Comparison of ENCODE assay signal across 11 mouse cellular contexts in genomic region chr10:84435930-84436329, GRCm38 (mm10). TPM values are rescaled to one million over a fixed set of nuclear protein-coding genes. Genes with fewer than 3 reads are reported as not detected.
DNase-seq lines count a peak whose midpoint lies in the region; ATAC-seq and TF ChIP-seq lines count a peak whose summit lies in the region.
"Had no signal": no experiment of that assay in that cellular context is flagged by ENCODE, and none has a peak within 500 bp of the region (broad histone marks: within the 10 kb centered on the region; RNA-seq: fewer than 3 reads in every experiment).

No protein-coding gene starts in this region.

- peaks cover 45% of the 10 kb centered on the region for H3K4me1 ChIP-seq in hindbrain, embryonic 12.5 days

- peak overlapping the region; percentile 29; the same call in 1 of the 2 replicates for H3K27ac ChIP-seq in left cerebral cortex, adult 2 months
- no peak overlapping the region for H3K27ac ChIP-seq in hindbrain, embryonic 12.5 days
- H3K27ac ChIP-seq: lung, embryonic 15.5 days had no signal

- H3K9me3 ChIP-seq in hindbrain, embryonic 12.5 days (replicated peaks), result no peaks in the 10 kb centered on the region
- H3K9me3 ChIP-seq: lung, embryonic 15.5 days had no signal

- 61% methylated on average over 11 of the region's 11 CpGs for WGBS in hindbrain, embryonic 12.5 days

- peak overlapping the region; percentile 3 for H3K4me2 ChIP-seq in hindbrain, embryonic 12.5 days (replicated peaks)
- H3K4me2 ChIP-seq: lung, embryonic 15.5 days had no signal

- no peak for ATAC-seq in hindbrain, embryonic 12.5 days (ENCODE audit: low FRiP score)

- peak overlapping the region; percentile 92; the same call in 1 of the 2 replicates for H3K4me3 ChIP-seq in left cerebral cortex, adult 2 months
- no peak overlapping the region for H3K4me3 ChIP-seq in hindbrain, embryonic 12.5 days
- H3K4me3 ChIP-seq: lung, embryonic 15.5 days had no signal

- H3K36me3 ChIP-seq in hindbrain, embryonic 12.5 days, result peaks cover 21% of the 10 kb centered on the region
- H3K36me3 ChIP-seq: lung, embryonic 15.5 days had no signal

- peak; percentile 28 for DNase-seq in cerebellum, adult 8-10 months
- no peak for DNase-seq in cerebellum, adult 11-12 months
- no peak for DNase-seq in left cerebral cortex, adult 2 months (ENCODE audit: extremely low spot score in 1 of 2, low spot score in 2 of 2)
- DNase-seq in left cerebral cortex, postnatal 4 days, result no peak
- peak; percentile 52 for DNase-seq in retina, embryonic 14.5 days (ENCODE audit: low spot score)
- no peak for DNase-seq in kidney, postnatal 36 days
- DNase-seq in kidney, adult 9 months, result no peak
- DNase-seq: kidney, postnatal 4 days; spleen, adult 18-20 months had no signal

- intact Hi-C loops in left cerebral cortex, adult 2 months (cut with DNase I), result loop anchor here (5.0 to 10.0 kb wide), 2 partner anchors 209 to 271 kb away; no protein-coding TSS in a partner anchor
- intact Hi-C loops in left cerebral cortex, postnatal 4 days (cut with DNase I), result loop anchor here (5.0 to 10.0 kb wide), 4 partner anchors 44 to 614 kb away; no protein-coding TSS in a partner anchor

- H3K9ac ChIP-seq in hindbrain, embryonic 12.5 days, result no peak overlapping the region
- H3K9ac ChIP-seq: lung, embryonic 15.5 days had no signal

- no peak for TF ChIP-seq CTCF in left cerebral cortex, adult 2 months (IDR thresholded peaks at IDR 0.05)

- no peaks in the 10 kb centered on the region for H3K27me3 ChIP-seq in hindbrain, embryonic 12.5 days
- H3K27me3 ChIP-seq: lung, embryonic 15.5 days had no signal

RNA-seq across cellular contexts. Expression of gene Nuak1, which starts 4.5 kb away (rescaled TPM):
- total RNA-seq in left cerebral cortex, adult 2 months (2021), result 10 to 100 TPM; 72.9 to 87.5 TPM
- 10 to 100 TPM; 51.7 to 53.0 TPM for total RNA-seq in left cerebral cortex, postnatal 4 days (2021)
- polyA plus RNA-seq in hindbrain, embryonic 12.5 days (2016; fragmentation: Nextera tagmentation; extraction: Ambion mirVana), result 4.6 and 4.9 TPM in 2 replicates

Comparison
In these comparisons a context has a peak if more than half of its experiments do, and no peak if none do; other contexts are left out.
1. DNase-seq: peak in cerebellum, adult 8-10 months (single experiment) and retina, embryonic 14.5 days (single experiment); none in cerebellum, adult 11-12 months (single experiment), left cerebral cortex, adult 2 months (0 of 2), left cerebral cortex, postnatal 4 days (single experiment), kidney, postnatal 36 days (0 of 2) and kidney, adult 9 months (single experiment).